Mouse (Mus musculus) liver, embryonic 11.5 days (tissue): ENCODE measurements around the gene Brd4. TPM values are rescaled to one million over a fixed set of nuclear protein-coding genes. Genes with fewer than 3 reads are reported as not detected.

Experiments used
- ATAC-seq: fragments of 200-750 bp; cut with Nextera tagmentation; replicated peaks from 2 replicates; pipeline ENCODE4 v1.8.0; 2017; ENCODE audit warnings: moderate number of reproducible peaks, mild to moderate bottlenecking, moderate TSS enrichment, moderate library complexity; ENCODE audit not compliant: low FRiP score
- DNase-seq: peaks from one replicate; pipeline ENCODE4 v3.0.0-alpha.2; 2017; ENCODE audit warnings: low spot score
- H3K27ac ChIP-seq: fragments of 300-500 bp; sonication (generic); 2 replicates; pipeline ENCODE4 v1.5.1; 2014; ENCODE audit warnings: mild to moderate bottlenecking, low read depth, low read length, control low read depth
- H3K27me3 ChIP-seq: fragments of 300-500 bp; sonication (generic); replicated peaks from 2 replicates; pipeline ENCODE4 v1.6.1; 2014; ENCODE audit warnings: low read length, mixed read lengths; ENCODE audit not compliant: control insufficient read depth, insufficient read depth
- H3K36me3 ChIP-seq: fragments of 300-500 bp; sonication (generic); 2 replicates; pipeline ENCODE4 v1.6.1; 2014; ENCODE audit warnings: mild to moderate bottlenecking, low read length, moderate library complexity, mixed read lengths; ENCODE audit not compliant: control insufficient read depth, insufficient read depth
- H3K4me1 ChIP-seq: fragments of 300-500 bp; sonication (generic); replicated peaks from 2 replicates; pipeline ENCODE4 v1.6.1; 2014; ENCODE audit warnings: low read length, mixed read lengths; ENCODE audit not compliant: control insufficient read depth, insufficient read depth
- H3K4me2 ChIP-seq: fragments of 300-500 bp; sonication (generic); 2 replicates; pipeline ENCODE4 v1.6.1; 2014; ENCODE audit warnings: mild to moderate bottlenecking, control low read depth, moderate library complexity
- H3K4me3 ChIP-seq: fragments of 300-500 bp; sonication (generic); 2 replicates; pipeline ENCODE4 v1.5.1; 2014; ENCODE audit warnings: low read depth, low read length, control low read depth
- H3K9ac ChIP-seq: fragments of 300-500 bp; sonication (generic); 2 replicates; pipeline ENCODE4 v1.6.1; 2014; ENCODE audit warnings: low read depth, low read length, control low read depth
- H3K9me3 ChIP-seq: fragments of 300-500 bp; sonication (generic); 2 replicates; pipeline ENCODE4 v1.6.1; 2016; ENCODE audit warnings: low read length, inconsistent platforms, mixed read lengths; ENCODE audit not compliant: control insufficient read depth
- WGBS: fragments of 180-500 bp; shearing (Covaris S2); extraction: QIAGEN DNeasy Blood & Tissue Kit; methylation state at CpG from one replicate; pipeline ENCODE4 v1.1.7; 2014; 5-methylcytosine and 5-hydroxymethylcytosine counted together
- polyA plus RNA-seq: library from polyadenylated mRNA; unstranded; fragments of >200 nt; fragmentation: Nextera tagmentation; extraction: Ambion mirVana; gene quantifications from 2 replicates; pipeline ENCODE4 v1.2.1, GENCODE M21; 2014

Brd4 gene
- polyA plus RNA-seq, 1 experiment from 2014 or later: 97.6 TPM

GRCm38 (mm10) chr17:32205345-32205744 lies 79.2 kb downstream of the Brd4 start:
- Histone ChIP-seq H3K4me2 (no peak overlapping the region), H3K4me1 (no peaks in the 10 kb centered on the region), H3K27ac (no peak overlapping the region), H3K36me3 (peaks cover 56% of the 10 kb centered on the region), H3K9me3 (no peaks in the 10 kb centered on the region), H3K4me3 (no peak overlapping the region), H3K9ac (no peak overlapping the region), H3K27me3 (no peaks in the 10 kb centered on the region)
- ATAC-seq: no peak
- no peak for DNase-seq
- WGBS: 90% methylated on average over 3 of the region's 3 CpGs

- Histone ChIP-seq H3K36me3 (peaks cover 61% of the 10 kb centered on the region), H3K9ac (no peak overlapping the region), H3K4me1 (no peaks in the 10 kb centered on the region), H3K27ac (no peak overlapping the region), H3K9me3 (no peaks in the 10 kb centered on the region), H3K27me3 (no peaks in the 10 kb centered on the region), H3K4me2 (no peak overlapping the region), H3K4me3 (no peak overlapping the region)
- WGBS: 92% methylated on average over 3 of the region's 3 CpGs
- DNase-seq (no peak), ATAC-seq (no peak)
Measured at GRCm38 (mm10) chr17:32202972-32203371, 81.5 kb downstream of the Brd4 start.

GRCm38 (mm10) chr17:32201086-32201485 lies 83.4 kb downstream of the Brd4 start:
- no peak overlapping the region for H3K9ac ChIP-seq
- no peaks in the 10 kb centered on the region for H3K4me1 ChIP-seq
- DNase-seq: no peak
- no peak overlapping the region for H3K4me2 ChIP-seq
- no peak overlapping the region for H3K27ac ChIP-seq
- 70% methylated on average over 5 of the region's 5 CpGs for WGBS
- peaks cover 67% of the 10 kb centered on the region for H3K36me3 ChIP-seq
- no peak overlapping the region for H3K4me3 ChIP-seq
- no peaks in the 10 kb centered on the region for H3K9me3 ChIP-seq
- no peak for ATAC-seq
- no peaks in the 10 kb centered on the region for H3K27me3 ChIP-seq

GRCm38 (mm10) chr17:32199796-32200195 lies 84.7 kb downstream of the Brd4 start:
- WGBS: 81% methylated on average over 2 of the region's 2 CpGs
- Histone ChIP-seq H3K27me3 (no peaks in the 10 kb centered on the region), H3K9ac (no peak overlapping the region), H3K4me1 (no peaks in the 10 kb centered on the region), H3K36me3 (peaks cover 66% of the 10 kb centered on the region), H3K27ac (no peak overlapping the region), H3K4me2 (no peak overlapping the region), H3K4me3 (no peak overlapping the region), H3K9me3 (no peaks in the 10 kb centered on the region)
- DNase-seq: no peak
- ATAC-seq: no peak

- Histone ChIP-seq H3K4me2 (no peak overlapping the region), H3K4me1 (no peaks in the 10 kb centered on the region), H3K27ac (no peak overlapping the region), H3K36me3 (peaks cover 51% of the 10 kb centered on the region), H3K9me3 (no peaks in the 10 kb centered on the region), H3K27me3 (no peaks in the 10 kb centered on the region), H3K4me3 (no peak overlapping the region), H3K9ac (no peak overlapping the region)
- ATAC-seq (no peak), DNase-seq (no peak)
- 92% methylated on average over 14 of the region's 14 CpGs for WGBS
Measured at GRCm38 (mm10) chr17:32197156-32197555, 87.4 kb downstream of the Brd4 start.

- DNase-seq (no peak), ATAC-seq (no peak)
- Histone ChIP-seq H3K36me3 (peaks cover 37% of the 10 kb centered on the region), H3K27me3 (no peaks in the 10 kb centered on the region), H3K4me3 (no peak overlapping the region), H3K9me3 (no peaks in the 10 kb centered on the region), H3K9ac (no peak overlapping the region), H3K4me1 (no peaks in the 10 kb centered on the region), H3K27ac (no peak overlapping the region), H3K4me2 (no peak overlapping the region)
- WGBS: 66% methylated on average over 5 of the region's 5 CpGs
Measured at GRCm38 (mm10) chr17:32195725-32196124, 88.8 kb downstream of the Brd4 start.

- no peak overlapping the region for H3K4me3 ChIP-seq
- H3K9me3 ChIP-seq: no peaks in the 10 kb centered on the region
- peaks cover 8% of the 10 kb centered on the region for H3K4me1 ChIP-seq
- ATAC-seq (no peak), DNase-seq (no peak)
- peaks cover 22% of the 10 kb centered on the region for H3K27me3 ChIP-seq
- WGBS: 72% methylated on average over 5 of the region's 5 CpGs
- H3K4me2 ChIP-seq: no peak overlapping the region
- no peak overlapping the region for H3K27ac ChIP-seq
- no peak overlapping the region for H3K9ac ChIP-seq
- peaks cover 19% of the 10 kb centered on the region for H3K36me3 ChIP-seq
Measured at GRCm38 (mm10) chr17:32193010-32193409, 91.5 kb downstream of the Brd4 start.

- peak; percentile 56; the same call in 1 of the 2 replicates for ATAC-seq
- Histone ChIP-seq H3K4me3 (peak overlapping the region; percentile 39), H3K9me3 (no peaks in the 10 kb centered on the region), H3K27me3 (peaks cover 23% of the 10 kb centered on the region), H3K4me2 (peak overlapping the region; percentile 67), H3K27ac (no peak overlapping the region), H3K9ac (no peak overlapping the region), H3K36me3 (no peaks in the 10 kb centered on the region), H3K4me1 (peaks cover 8% of the 10 kb centered on the region)
- WGBS: 8% methylated on average over 5 of the region's 5 CpGs
- DNase-seq: no peak
Measured at GRCm38 (mm10) chr17:32189850-32190249, 94.7 kb downstream of the Brd4 start.

GRCm38 (mm10) chr17:32188863-32189636 lies 95.5 kb downstream of the Brd4 start, which contains the start of gene Ephx3:
Gene Ephx3 (minus strand): TSS chr17:32189549.
- Histone ChIP-seq H3K36me3 (no peaks in the 10 kb centered on the region), H3K4me1 (peaks cover 8% of the 10 kb centered on the region), H3K27me3 (peaks cover 23% of the 10 kb centered on the region), H3K4me3 (peak within 1 kb of the TSS; percentile 39), H3K4me2 (peak within 1 kb of the TSS; percentile 67), H3K27ac (no peak within 1 kb of the TSS), H3K9me3 (no peaks in the 10 kb centered on the region), H3K9ac (no peak within 1 kb of the TSS)
- DNase-seq (no peak), ATAC-seq (no peak)
- 7% methylated on average over 42 of the region's 42 CpGs for WGBS
